Mouse (Mus musculus) heart, adult 2 months (tissue): ENCODE data around the gene S100pbp.

Experiments
- CTCF ChIP-seq: fragments of 200-600 bp; IDR thresholded peaks from 2 replicates; pipeline ENCODE4 v1.8.1; 2022; ENCODE audit warnings: antibody characterized with exemption, mild to moderate bottlenecking, moderate library complexity
- EP300 ChIP-seq: fragments of 200-500 bp; IDR thresholded peaks from 2 replicates; pipeline ENCODE4 v1.6.1; 2011; ENCODE audit warnings: low read depth, low read length, control low read depth; ENCODE audit not compliant: insufficient read depth
- POLR2A ChIP-seq: fragments of 200-500 bp; IDR thresholded peaks from 2 replicates; pipeline ENCODE4 v1.6.1; 2011; ENCODE audit warnings: mild to moderate bottlenecking, low read depth, low read length, control low read depth; ENCODE audit not compliant: insufficient read depth

DNA sequence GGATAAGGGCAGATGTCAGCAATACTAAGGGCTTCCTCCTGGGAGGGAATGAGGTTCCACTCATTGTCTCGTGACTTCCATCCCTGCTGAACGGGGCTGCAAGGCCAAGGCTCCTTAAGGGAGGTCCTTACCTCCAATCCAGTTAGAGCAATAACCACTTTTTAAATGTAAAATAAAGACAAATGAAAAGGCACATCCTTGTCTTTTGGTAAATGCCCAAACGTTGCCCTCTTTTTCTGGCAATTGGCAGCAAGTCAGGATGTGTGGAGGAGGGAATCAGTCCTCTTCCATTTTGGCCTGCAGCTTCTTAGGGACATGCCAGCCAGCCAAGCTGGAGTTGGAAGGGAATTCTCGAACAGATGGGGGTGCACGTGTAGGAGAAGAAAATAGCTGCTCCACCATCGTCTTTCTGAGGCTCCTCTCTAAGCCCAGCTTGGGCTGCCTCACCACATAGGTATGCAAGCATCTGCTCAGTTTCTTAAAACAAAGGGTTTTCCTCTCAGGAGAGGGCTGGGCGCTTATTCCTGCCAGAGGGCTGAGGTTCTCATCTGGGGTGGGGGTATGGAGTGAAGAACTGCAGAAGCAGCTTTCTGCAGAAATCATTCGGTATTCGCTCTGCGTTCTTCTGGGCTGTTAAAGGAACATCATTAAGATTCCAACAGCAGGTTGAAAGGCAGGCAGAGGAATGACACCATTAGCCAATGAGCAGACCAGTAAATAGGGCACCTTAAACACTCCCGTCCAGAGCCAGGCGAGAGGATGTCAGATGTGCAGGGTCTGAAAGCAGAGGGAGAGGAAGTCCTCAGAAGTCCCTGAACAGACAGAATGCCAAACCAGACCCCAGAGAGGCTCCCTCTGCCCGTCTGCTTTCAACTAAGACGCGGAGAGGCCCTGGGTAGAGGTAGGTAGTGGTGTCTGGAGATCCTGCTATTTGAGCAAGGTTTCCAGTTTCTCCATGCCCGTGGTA lies 44.8 kb downstream of the S100pbp start:
- TF ChIP-seq CTCF (no peak), POLR2A (no peak), EP300 (no peak)
